Mouse (Mus musculus) hindlimb bud, embryonic 11.5 days (tissue): ENCODE data around the gene Snupn.
A peak's percentile ranks its signal among the peaks of the same experiment; 100 is the strongest.
"Not testable (repeated sequence)": the region's sequence is repeated elsewhere in the genome, so short reads cannot be mapped to it uniquely, and the experiment has no call there.

Source experiments
- DNase-seq: peaks from one replicate; pipeline ENCODE4 v3.0.0-alpha.2; 2012; ENCODE audit warnings: low read depth, low spot score; ENCODE audit errors: extremely low spot score

Gene Snupn

DNA sequence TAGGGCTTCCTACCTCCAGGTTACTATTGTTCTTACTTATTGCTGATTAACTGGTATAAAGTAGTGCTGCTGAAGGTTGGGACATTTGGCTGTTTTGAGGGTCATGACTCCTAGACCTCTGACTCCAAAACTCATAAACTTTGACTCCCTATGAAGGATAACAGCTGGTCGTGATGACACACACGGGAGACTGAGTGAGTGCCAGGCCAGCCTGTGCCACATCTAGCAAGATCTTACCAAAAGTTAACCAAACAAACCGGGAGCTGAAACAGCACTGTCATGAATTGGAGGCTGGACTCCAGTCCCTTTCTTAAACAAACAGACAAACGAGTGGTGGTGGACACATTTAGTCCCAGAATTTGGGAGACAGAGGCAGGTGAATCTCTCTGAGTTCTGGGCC, 21.2 kb upstream of the Snupn start:
- DNase-seq: no peak

DNA sequence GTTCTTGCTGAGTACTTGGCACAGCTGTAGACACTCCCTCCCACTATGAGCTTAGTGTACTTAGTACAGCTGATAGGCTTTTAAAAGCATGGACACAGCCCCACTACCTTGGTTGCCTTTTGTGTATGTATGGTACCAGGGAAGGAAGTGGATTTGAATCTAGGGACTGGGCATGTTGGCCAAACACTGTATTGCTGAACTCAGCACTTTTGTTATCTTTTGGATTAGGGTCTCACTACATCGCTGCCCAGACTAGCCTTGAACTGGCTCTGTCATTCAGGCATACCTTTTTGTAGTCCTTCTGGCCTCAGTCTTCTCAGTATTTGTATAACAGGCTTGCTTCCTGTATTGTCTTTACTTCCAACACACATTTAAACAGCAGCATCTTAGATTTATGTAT, 20.1 kb upstream of the Snupn start:
- DNase-seq: no peak

DNA sequence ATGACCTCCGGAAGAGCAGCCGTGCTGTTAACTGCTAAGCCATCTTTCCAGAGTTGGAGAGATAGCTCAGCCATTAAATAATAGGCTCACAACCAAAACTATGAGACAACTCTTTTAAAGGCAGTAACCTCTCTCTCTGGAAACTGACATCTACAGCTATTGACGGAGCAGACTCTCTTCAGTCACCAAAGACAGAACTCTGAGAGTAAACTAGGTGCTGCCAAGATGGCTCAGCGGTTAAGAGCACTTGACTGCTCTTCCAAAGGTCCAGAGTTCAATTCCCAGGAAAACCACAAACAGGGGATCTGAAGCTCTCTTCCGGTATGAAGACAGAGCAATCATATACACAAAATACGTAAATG, 13.8 kb upstream of the Snupn start:
- DNase-seq: no peak

DNA sequence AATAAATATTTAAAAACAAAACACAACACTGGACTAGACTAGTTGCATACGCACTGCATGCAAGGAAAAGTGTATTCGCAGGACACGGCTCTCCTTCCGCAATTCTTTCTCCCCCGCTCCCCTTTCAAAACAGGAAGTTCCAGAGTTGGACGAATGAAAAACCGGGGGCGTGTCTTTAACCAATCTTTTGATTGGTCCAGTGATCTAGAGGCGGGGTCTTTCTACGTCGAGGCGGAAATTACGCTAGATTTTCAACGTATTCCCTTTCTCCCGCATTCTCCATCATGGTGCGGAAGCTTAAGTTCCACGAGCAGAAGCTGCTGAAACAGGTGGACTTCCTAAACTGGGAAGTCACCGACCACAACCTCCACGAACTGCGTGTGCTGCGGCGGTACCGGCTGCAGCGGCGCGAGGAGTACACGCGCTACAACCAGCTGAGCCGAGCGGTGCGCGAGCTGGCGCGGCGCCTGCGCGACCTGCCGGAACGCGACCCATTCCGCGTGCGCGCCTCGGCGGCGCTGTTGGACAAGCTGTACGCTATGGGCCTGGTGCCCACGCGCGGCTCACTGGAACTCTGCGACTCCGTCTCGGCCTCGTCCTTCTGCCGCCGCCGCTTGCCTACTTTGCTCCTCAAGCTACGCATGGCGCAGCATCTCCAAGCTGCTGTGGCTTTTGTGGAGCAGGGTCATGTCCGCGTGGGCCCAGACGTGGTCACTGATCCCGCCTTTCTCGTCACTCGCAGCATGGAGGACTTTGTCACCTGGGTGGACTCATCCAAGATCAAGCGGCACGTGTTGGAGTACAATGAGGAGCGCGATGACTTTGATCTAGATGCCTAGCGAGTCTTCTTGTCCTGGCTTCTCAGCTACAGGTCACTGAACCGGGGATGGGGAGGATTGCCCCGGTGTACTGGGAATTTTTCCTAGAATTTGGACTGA, 13.2 kb upstream of the Snupn start, which contains the start of gene Imp3:
TSS of gene Imp3 (plus strand) at position 253 of the 938 bp plus-strand sequence.
- peak; percentile 91 for DNase-seq

DNA sequence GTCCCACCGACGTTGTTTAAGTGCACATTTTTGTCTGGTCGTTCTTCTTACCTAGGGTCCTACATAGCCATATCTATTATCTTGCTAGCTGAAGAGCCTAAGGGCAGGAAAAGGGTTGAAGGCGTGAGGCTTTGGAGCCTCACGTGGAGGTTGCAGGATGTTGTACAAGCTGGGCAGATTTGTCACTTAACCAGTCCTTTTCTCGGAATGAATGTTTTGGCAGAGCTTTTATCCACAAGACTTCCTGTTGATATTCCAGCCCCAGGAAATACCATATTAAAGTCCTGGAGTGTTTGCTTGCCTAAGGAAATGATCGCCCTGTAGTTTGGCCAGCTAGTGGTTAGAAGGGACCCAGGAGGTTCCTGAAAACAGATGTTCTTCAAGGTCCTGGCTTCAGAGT, 12.3 kb upstream of the Snupn start:
- no peak for DNase-seq

DNA sequence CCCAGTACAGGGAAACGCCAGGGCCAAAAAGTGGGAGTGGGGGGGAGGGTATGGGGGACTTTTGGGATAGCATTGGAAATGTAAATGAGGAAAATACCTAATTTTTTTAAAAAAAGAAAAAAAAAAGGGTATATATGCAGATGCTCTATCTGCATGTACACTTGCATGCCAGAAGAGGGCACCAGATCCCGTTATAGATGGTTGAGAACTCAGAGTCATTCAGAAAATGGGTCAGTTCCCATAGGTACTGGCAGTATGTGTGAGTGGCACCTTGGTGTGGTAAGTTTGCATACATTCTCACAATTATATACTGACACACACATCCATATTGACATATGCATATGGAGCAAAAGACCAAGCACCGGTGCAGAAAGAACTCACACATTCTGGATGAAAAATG, 3.2 kb upstream of the Snupn start:
- DNase-seq: not testable (repeated sequence)

DNA sequence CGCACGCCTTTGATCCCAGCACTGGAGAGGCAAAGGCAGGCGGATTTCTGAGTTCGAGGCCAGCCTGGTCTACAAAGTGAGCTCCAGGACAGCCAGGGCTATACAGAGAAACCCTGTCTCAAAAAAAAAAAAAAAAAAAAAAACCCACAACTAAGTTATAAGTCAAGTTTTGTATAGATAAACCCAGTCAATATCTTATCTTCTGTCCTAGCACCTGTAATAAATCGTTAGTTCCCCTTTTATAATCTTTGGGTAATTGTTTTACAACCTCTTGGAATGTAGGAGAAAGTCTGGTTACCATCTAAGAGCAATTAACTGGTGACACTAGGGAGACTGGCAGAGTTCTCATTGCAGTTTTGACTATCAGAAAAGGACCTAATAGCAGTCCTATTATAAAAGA, 2.0 kb upstream of the Snupn start:
- not testable (repeated sequence) for DNase-seq

DNA sequence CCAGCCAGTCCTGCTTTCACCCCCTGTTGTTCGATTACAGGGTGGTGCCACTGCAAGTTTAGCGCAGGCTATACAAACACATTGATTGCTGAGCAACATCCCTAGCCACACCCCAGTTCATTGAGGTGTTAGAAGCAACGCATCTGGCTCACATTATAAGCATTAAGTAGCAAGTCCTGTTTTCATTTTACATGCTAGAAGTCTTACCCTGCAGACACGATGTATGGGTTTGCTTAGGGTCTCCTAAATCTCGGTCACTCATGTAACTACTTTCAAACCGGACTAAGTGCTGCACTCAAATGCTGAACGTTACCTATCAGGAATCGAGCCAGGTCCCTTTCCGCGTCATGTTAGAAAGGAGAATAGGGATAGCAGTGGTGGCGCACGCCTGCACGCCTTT, 911 bp upstream of the Snupn start:
- DNase-seq: no peak

DNA sequence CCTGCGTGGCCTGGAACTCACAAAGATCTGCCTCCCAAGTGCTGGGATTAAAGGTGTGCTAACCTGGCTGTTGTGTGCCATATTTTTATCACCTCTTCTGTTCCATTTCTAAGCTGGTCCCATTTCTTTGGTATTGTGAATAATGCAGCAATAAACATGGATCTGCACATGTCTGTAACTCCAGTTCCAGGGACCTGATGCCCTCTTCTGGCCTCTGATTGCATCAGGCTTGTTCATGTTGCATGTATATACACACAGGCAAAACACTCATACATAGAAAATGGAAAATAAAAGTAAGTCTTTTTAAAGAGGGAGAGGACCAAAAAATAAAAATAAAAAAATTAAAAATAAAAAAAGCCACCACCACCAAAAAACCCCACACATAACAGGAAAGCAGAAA, 2.9 kb downstream of the Snupn start:
- DNase-seq: no peak

DNA sequence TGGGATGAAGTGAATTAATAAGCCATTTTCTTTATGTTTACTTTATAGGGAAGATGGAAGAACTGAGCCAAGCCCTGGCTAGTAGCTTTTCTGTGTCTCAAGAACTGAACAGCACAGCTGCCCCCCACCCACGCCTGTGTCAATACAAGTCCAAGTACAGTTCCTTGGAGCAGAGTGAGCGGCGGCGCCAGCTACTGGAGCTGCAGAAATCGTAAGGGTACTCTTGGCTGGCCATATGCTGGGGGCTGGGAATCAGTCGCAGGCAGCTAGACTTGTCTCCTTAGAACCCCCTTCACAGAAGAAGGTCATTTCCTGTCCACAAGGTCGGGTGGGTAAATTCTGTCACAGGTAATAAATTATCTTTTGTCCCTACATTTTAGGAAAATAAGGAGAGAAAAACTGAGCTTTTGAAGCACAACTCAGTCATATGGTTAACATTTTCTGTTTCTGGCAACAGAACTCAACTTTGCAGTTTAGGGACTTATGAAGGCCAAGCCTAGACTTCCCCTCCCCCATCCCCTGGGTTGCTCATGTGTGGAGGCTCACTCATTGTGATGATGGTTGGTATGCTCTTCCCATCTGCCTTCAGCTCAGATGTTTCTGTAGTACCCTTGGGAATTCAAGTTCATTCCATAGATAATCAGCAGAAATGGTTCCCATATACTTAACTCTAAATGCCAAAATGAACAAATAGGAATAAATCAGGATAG, 6.4 kb downstream of the Snupn start:
- DNase-seq: no peak

DNA sequence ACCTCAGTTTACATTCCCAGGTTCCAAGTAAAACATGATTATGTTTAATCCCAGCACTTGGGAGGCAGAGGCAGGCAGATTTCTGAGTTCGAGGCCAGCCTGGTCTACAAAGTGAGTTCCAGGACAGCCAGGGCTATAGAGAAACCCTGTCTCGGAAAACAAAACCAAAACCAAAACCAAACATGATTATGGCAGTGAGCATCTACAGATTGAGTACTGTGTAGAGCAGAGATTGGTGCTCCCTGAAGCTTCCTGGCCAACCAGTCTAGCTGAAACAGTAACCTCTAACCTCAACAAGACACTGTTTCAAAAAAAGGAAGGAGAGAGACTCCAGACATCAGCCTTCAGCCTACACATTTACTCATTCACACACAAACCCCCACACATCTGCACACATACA, 8.0 kb downstream of the Snupn start:
- DNase-seq: no peak

DNA sequence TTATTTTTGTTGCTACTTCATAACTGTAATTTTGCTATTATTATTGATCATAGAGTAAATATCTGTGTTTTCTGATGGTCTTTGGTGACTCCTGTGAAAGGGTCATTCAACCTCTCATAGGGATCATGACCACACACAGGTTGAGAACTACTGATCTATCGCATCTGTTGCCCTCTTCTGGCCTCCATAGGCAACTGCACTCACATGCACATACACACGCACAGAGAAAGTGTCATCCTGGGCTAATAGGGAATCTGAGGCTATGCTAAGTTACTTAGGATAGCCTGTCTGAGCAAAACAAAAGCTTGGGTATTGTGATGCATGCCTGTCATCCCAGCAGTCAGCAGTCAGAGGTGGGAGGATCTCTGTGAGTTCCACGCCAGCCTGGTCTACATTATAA, 10.9 kb downstream of the Snupn start:
- no peak for DNase-seq

DNA sequence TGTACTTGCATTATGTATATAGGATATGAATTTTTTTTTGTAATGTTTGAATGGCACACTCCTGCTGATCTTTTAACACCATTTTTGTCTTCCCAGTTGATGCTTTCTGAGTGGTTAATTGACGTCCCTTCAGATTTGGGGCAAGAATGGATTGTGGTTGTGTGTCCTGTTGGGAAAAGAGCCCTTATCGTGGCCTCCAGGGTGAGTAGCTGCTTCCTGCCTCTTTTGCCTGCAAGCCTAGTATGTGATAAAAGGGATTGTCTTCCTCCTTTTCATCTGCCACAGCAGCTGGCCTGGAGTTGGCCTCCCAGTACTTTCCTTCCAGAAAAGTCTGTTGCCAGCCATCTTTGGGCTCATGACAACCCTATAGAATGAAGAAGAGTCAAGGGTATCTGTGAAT, 19.5 kb downstream of the Snupn start:
- no peak for DNase-seq

DNA sequence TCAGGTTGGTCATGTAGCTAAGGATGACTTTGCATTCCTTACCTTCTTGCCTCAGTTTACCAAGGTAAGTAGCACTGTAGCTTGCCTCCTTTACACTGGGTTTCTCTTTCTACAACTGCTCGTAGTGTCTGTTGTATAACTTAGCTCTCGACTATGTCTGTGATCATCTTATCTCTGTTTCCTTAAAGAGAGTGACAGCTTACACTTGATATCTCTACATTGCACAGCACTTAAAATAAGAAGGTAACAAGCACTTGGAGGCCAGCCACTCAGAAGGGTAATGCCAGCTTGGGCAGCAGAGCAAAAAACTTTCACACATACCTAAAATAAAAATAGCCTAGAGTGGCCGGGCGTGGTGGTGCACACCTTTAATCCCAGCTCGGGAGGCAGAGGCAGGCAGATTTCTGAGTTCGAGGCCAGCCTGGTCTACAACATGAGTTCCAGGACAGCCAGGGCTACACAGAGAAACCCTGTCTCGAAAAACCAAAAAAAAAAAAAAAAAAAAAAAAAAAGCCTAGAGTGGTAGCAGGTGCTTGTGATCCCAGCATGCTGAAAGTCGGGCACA, 23.4 kb downstream of the Snupn start:
- DNase-seq: no peak

DNA sequence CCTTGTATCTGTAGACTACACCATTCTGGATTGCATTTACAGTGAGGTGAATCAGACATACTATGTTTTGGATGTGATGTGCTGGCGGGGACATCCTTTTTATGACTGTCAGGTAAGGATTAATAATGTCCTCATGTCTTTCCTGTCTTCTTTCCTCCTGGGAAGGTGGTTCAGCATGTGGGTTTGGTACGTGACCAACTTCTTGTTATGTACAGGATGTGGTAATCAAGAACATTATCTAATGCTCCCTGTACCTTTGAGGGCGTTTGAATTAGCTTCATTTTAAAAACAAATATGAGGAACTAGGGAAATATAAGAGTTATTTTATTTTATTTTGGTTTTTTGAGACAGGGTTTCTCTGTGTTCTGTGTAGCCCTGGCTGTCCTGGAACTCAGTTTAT, 24.5 kb downstream of the Snupn start:
- no peak for DNase-seq

DNA sequence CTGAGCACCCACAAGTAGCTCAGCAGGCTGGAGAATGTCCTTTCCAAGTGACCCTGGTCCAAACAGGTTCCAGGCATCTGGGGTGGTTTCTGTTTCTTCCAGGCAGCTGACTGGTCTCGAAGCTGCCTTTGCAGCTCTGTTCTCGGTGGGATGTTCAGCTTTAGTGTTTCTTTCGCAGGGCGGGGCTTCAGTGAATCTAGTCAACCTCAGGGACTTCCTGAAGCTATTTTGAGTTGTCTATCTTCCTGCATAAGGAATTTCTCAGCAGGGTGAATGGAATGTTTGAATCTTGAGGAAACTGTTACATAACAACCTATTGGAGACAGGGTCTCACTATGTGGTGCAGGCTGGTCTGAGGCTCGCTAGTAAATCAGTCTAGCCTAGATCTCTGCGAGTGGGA, 29.5 kb downstream of the Snupn start:
- no peak for DNase-seq

DNA sequence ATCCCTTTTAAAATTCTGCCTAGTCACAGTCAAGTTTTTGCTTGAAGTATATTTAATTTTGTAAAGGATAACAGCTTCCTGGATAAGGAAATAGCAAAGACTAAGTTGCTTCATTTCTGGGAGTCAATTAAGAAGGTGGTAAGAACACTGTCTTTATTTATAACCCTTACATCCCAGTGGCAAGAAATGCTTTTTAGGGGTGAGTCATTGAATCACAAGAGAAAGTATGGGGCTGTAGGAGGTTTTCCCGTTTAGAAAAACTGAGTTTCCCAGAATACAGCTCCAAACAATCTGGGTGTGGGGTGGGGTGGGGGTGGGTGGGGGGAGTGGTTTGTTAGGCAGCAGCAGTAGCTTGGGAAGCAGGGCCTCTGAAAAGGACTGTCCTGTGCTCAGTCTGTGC, 30.8 kb downstream of the Snupn start:
- no peak for DNase-seq

DNA sequence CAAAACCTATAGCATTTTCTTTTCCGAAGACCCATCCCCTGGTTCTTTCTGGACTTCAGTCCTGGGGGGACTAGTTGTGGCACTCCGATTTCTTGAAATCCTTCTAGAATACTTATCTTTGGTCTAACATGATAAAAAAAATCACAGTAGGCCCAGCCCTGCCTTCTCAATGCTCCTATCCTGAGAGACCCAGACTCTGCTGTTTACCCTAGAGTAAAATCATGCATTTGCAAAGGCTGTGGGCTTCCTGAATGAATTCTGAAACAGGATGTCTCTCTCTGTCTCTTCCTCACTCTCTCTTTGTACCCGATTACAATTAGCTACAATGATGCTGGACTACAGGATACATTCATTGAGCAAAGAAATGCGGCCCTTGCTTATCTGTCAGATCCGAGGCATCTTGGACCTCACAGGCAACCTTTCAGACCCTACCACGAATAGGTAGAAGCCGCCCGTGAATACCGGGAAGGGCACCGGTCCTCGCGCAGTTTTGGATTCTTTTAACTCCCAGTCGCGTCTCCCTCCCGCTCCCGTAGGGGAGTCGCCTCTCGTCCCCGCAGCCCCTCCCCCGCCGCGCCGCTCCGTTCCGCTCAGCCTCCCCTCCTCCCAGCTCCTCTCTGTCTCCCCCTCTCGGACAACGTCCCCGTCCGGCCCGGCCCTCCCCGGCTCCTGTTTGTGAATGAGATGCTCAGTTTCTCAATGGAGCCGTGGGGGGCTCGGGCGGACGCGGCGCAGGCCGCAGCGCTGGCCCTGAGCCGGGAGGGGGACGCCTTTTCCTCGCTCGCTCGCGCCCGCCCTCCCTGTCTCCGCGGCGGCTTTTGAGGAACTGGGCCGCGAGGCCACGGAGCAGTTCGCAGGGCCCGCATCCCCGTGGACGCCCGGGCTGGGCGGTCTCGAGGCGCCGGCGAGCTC, 43.9 kb downstream of the Snupn start, which contains the start of gene Ptpn9:
TSS of gene Ptpn9 (plus strand) at position 638 of the 912 bp plus-strand sequence.
- peak; percentile 37 for DNase-seq

DNA sequence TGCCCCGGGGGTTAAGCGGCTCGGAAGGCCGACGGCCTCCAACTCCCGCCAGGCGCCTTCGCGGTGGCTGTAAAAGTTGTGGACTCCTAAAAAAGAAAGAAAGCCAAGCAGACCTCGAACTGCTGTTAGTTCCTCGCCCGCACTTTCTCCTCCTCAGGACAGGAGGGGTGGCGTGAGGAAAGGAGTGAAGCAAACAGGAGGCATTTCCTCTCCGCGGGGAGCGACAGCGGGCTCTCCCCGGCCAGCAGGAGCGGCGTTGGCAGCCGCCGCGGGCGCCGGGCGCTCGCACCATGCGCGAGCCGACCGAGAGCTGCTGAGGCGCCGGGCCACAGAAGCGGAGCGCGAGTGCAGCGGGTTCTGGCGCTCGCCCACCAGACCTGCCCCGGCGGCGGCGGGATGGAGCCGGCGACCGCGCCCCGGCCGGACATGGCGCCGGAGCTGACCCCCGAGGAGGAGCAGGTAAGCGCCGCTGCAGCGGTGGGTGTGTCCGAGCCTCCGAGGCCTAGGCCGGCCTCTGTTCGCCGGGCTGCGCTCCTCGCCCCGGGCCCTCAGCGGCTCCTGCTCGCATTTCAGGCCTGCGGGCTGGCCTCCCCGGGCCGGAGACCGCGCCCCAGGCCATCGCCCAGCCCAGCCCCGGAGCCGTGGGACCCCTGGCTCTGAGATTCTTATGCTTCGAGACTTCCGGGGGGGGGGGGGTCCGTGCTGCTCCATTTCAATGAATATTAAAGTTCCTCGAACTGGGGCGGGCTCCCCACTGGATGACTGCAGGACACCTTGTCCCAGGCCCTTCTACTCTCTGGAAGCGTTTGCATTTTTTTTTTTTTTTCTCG, 44.7 kb downstream of the Snupn start:
- peak; percentile 20 for DNase-seq

DNA sequence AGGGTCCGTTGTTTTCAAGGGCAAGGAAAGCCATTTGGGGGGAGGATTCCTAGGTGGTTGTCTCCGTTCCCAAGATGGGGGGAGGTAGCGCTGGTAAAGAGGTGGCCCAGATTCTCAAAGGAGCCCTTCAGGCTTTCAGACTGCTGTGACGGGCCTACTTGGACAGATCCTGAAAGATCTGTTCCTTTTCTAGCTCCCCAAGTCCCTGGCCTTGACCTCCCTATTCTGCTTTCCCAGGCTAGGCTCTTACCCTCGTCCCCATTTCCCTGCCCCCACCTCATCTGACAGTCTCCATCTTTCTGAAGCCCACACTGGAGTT, 45.3 kb downstream of the Snupn start:
- DNase-seq: peak; percentile 22
